Mouse (Mus musculus) cerebellum, postnatal 10 days (tissue): ENCODE measurements at regions not wholly inside any gene's neighbourhood (a gene's known extent, or its start where the extent isn't known, plus 50 kb on each side); places are given as distances from the start of the nearest gene placed in this dataset.

ENCODE experiments used
- DNase-seq, 2 experiments: peaks; one replicate each; pipeline ENCODE4 v3.0.0; 2021; ENCODE audit warnings: mixed read lengths in 2 of 2

- DNase-seq, result peak; percentile 2 to 5
Observed at GRCm38 (mm10) chrX:106766812-106767211, 73.6 kb downstream of the Rtl3 start.
